Mouse (Mus musculus): Measurements from ENCODE around the gene Tmem86a.

- TF ChIP-seq CTCF (IDR thresholded peaks at IDR 0.05) (no peak), EP300 (IDR thresholded peaks at IDR 0.05; ENCODE audit: insufficient read depth, low read depth, low read length) (no peak)
These were observed 37.2 kb upstream of the Tmem86a start for GRCm38 (mm10) chr7:47013131-47013767.

Data from heart, adult 2 months (tissue).